11 mouse cellular contexts compared by ENCODE assay signal in the genomic region with DNA sequence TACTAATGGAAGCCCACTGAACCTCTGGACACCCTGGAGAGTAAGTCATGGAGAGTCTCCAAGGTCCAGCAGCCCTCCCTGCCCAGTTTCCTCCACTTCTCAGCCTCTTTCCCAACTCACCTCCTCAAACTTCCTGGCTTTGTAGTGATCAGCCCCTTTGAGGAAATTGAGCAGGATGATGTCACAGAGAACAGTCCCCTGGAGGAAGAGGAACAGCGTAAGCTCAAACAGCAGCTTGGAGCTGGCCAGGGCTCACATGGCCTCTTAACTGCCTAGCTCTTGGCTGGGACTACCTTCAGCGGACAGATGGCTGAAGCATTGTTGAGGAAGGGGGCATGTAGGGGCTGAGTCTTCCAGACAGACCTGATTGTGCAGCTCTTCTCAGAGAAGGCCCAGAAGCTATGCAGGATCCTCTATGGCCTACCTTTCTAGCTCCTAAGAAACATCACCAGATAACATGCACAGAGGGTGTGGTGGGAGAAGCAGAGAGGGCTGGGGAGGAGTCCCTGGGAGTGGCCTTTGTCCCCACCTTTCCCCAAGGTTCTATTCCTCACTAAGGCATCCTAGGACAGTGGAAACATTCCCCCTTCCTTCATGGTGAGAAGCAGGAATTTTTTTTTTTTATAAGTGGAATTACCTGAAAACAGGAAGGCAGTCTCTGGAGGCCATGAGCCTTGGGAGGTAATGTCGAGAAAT. TPM values are rescaled to one million over a fixed set of nuclear protein-coding genes. Genes with fewer than 3 reads are reported as not detected.
DNase-seq lines count a peak whose midpoint lies in the region; ATAC-seq lines count a peak whose summit lies in the region.
"Had no signal": no experiment of that assay in that cellular context is flagged by ENCODE, and none has a peak within 500 bp of the region (broad histone marks: within the 10 kb centered on the region; RNA-seq: fewer than 3 reads in every experiment).

No protein-coding gene starts in this region.

- H3K36me3 ChIP-seq in heart, embryonic 11.5 days (ENCODE audit: control insufficient read depth, insufficient read depth, low read length): no peaks in the 10 kb centered on the region
- no peaks in the 10 kb centered on the region for H3K36me3 ChIP-seq in heart, embryonic 10.5 days
- H3K36me3 ChIP-seq in kidney, embryonic 15.5 days: no peaks in the 10 kb centered on the region
- H3K36me3 ChIP-seq: limb, embryonic 12.5 days had no signal

- no peak overlapping the region for H3K4me2 ChIP-seq in heart, embryonic 11.5 days
- no peak overlapping the region for H3K4me2 ChIP-seq in kidney, embryonic 15.5 days
- H3K4me2 ChIP-seq: limb, embryonic 12.5 days had no signal

- H3K27me3 ChIP-seq in heart, embryonic 11.5 days (ENCODE audit: control insufficient read depth, insufficient read depth, low read length): no peaks in the 10 kb centered on the region
- no peaks in the 10 kb centered on the region for H3K27me3 ChIP-seq in heart, embryonic 10.5 days (ENCODE audit: insufficient read depth, poor library complexity, severe bottlenecking)
- H3K27me3 ChIP-seq in kidney, embryonic 15.5 days: no peaks in the 10 kb centered on the region
- H3K27me3 ChIP-seq: limb, embryonic 12.5 days had no signal

- no peaks in the 10 kb centered on the region for H3K9me3 ChIP-seq in heart, embryonic 11.5 days (replicated peaks; ENCODE audit: control insufficient read depth, low read length)
- no peaks in the 10 kb centered on the region for H3K9me3 ChIP-seq in heart, embryonic 10.5 days
- no peaks in the 10 kb centered on the region for H3K9me3 ChIP-seq in kidney, embryonic 15.5 days (replicated peaks)
- H3K9me3 ChIP-seq: limb, embryonic 12.5 days had no signal

- DNase-seq in heart, adult 11 months: peak; percentile 97
- DNase-seq in heart, embryonic 10.5 days (ENCODE audit: low spot score): no peak
- peak; percentile 20 for DNase-seq in lung, postnatal 10 days
- no peak for DNase-seq in frontal cortex, postnatal 14 days (ENCODE audit: low spot score in 2 of 2)
- no peak for DNase-seq in B cell, adult 2 months
- DNase-seq in frontal cortex, adult 2 months (ENCODE audit: extremely low spot score in 1 of 2, low spot score in 1 of 2): no peak

- 57% methylated on average over 3 of the region's 3 CpGs for WGBS in heart, embryonic 11.5 days (ENCODE audit: insufficient replicate concordance)
- WGBS in heart, embryonic 10.5 days: 68% methylated on average over 3 of the region's 3 CpGs
- 69% methylated on average over 3 of the region's 3 CpGs for WGBS in kidney, embryonic 15.5 days

- peaks cover 6% of the 10 kb centered on the region; the same call in 1 of the 2 replicates for H3K4me1 ChIP-seq in heart, embryonic 11.5 days (ENCODE audit: control insufficient read depth, insufficient read depth, low read length)
- peaks cover 24% of the 10 kb centered on the region for H3K4me1 ChIP-seq in heart, embryonic 10.5 days
- H3K4me1 ChIP-seq in kidney, embryonic 15.5 days: no peaks in the 10 kb centered on the region
- H3K4me1 ChIP-seq: limb, embryonic 12.5 days had no signal

- no peak overlapping the region for H3K27ac ChIP-seq in heart, embryonic 11.5 days (ENCODE audit: low read depth, low read length)
- H3K27ac ChIP-seq in heart, embryonic 10.5 days: peak overlapping the region; percentile 29; the same call in 1 of the 2 replicates
- H3K27ac ChIP-seq in kidney, embryonic 15.5 days: peak overlapping the region; percentile 66
- H3K27ac ChIP-seq: limb, embryonic 12.5 days had no signal

- no peak for ATAC-seq in heart, embryonic 11.5 days (replicated peaks; ENCODE audit: insufficient number of reproducible peaks, low FRiP score, low TSS enrichment)
- ATAC-seq in kidney, embryonic 15.5 days (replicated peaks; ENCODE audit: low FRiP score): no peak; the same call in 1 of the 2 replicates

- H3K4me3 ChIP-seq in heart, embryonic 11.5 days (ENCODE audit: low read depth, low read length): no peak overlapping the region
- H3K4me3 ChIP-seq in heart, embryonic 10.5 days: no peak overlapping the region
- H3K4me3 ChIP-seq in kidney, embryonic 15.5 days (replicated peaks): no peak overlapping the region
- H3K4me3 ChIP-seq: limb, embryonic 12.5 days had no signal

- H3K9ac ChIP-seq in heart, embryonic 11.5 days (ENCODE audit: low read depth, low read length): no peak overlapping the region
- no peak overlapping the region for H3K9ac ChIP-seq in kidney, embryonic 15.5 days
- H3K9ac ChIP-seq: limb, embryonic 12.5 days had no signal

RNA-seq across cellular contexts. Expression of gene Prg3, which starts 11.6 kb away (rescaled TPM):
- 0.24 and 0.37 TPM in 2 replicates for polyA plus RNA-seq in heart, embryonic 11.5 days (2014; fragmentation: Nextera tagmentation; extraction: Ambion mirVana)
- polyA plus RNA-seq in heart, embryonic 10.5 days (2016; fragmentation: Nextera tagmentation; extraction: Ambion mirVana): 0.31 TPM in 1 of 2 replicates, not detected in the other
- polyA plus RNA-seq in kidney, embryonic 15.5 days (2015; fragmentation: Nextera tagmentation; extraction: Ambion mirVana): not detected in 2 replicates
- polyA plus RNA-seq in frontal cortex, adult 2 months (2012; rRNA removed): not detected in 2 replicates
- polyA plus RNA-seq: brain, embryonic 14.5 days; cortical plate, adult 2 months; limb, embryonic 12.5 days had no signal

RNA-seq across cellular contexts. Expression of gene Prg2, which starts 19.4 kb away (rescaled TPM):
- polyA plus RNA-seq in heart, embryonic 11.5 days (2014; fragmentation: Nextera tagmentation; extraction: Ambion mirVana): 0.73 and 1.1 TPM in 2 replicates
- polyA plus RNA-seq in heart, embryonic 10.5 days (2016; fragmentation: Nextera tagmentation; extraction: Ambion mirVana): 0.64 TPM in 1 of 2 replicates, not detected in the other
- 0.27 and 0.77 TPM in 2 replicates for polyA plus RNA-seq in kidney, embryonic 15.5 days (2015; fragmentation: Nextera tagmentation; extraction: Ambion mirVana)
- 0.13 TPM in 1 of 2 replicates, not detected in the other for polyA plus RNA-seq in frontal cortex, adult 2 months (2012; rRNA removed)
- polyA plus RNA-seq: cortical plate, adult 2 months had no signal

RNA-seq across cellular contexts. Expression of gene Ssrp1, which starts 37.4 kb away (rescaled TPM):
- polyA plus RNA-seq in heart, embryonic 11.5 days (2014; fragmentation: Nextera tagmentation; extraction: Ambion mirVana): 180 and 194 TPM in 2 replicates
- polyA plus RNA-seq in heart, embryonic 10.5 days (2016; fragmentation: Nextera tagmentation; extraction: Ambion mirVana): 223 and 273 TPM in 2 replicates
- 299 and 307 TPM in 2 replicates for polyA plus RNA-seq in kidney, embryonic 15.5 days (2015; fragmentation: Nextera tagmentation; extraction: Ambion mirVana)
- 105 and 124 TPM in 2 replicates for polyA plus RNA-seq in frontal cortex, adult 2 months (2012; rRNA removed)

RNA-seq across cellular contexts. Expression of gene P2rx3, which starts 37.6 kb away (rescaled TPM):
- 0.44 and 0.77 TPM in 2 replicates for polyA plus RNA-seq in heart, embryonic 11.5 days (2014; fragmentation: Nextera tagmentation; extraction: Ambion mirVana)
- 1.1 and 1.6 TPM in 2 replicates for polyA plus RNA-seq in heart, embryonic 10.5 days (2016; fragmentation: Nextera tagmentation; extraction: Ambion mirVana)
- 0.90 and 1.3 TPM in 2 replicates for polyA plus RNA-seq in kidney, embryonic 15.5 days (2015; fragmentation: Nextera tagmentation; extraction: Ambion mirVana)
- polyA plus RNA-seq in frontal cortex, adult 2 months (2012; rRNA removed): 1.8 and 2.1 TPM in 2 replicates

RNA-seq across cellular contexts. Expression of gene Tnks1bp1, which starts 48.2 kb away (rescaled TPM):
- polyA plus RNA-seq in heart, embryonic 11.5 days (2014; fragmentation: Nextera tagmentation; extraction: Ambion mirVana): 7.0 TPM in 2 replicates
- 24.7 and 25.9 TPM in 2 replicates for polyA plus RNA-seq in heart, embryonic 10.5 days (2016; fragmentation: Nextera tagmentation; extraction: Ambion mirVana)
- polyA plus RNA-seq in kidney, embryonic 15.5 days (2015; fragmentation: Nextera tagmentation; extraction: Ambion mirVana): 29.2 and 39.2 TPM in 2 replicates
- 46.5 and 48.1 TPM in 2 replicates for polyA plus RNA-seq in frontal cortex, adult 2 months (2012; rRNA removed)

Comparison
In these comparisons a context has a peak if more than half of its experiments do, and no peak if none do; other contexts are left out.
1. DNase-seq: peak in heart, adult 11 months (single experiment) and lung, postnatal 10 days (single experiment); none in heart, embryonic 10.5 days (single experiment), frontal cortex, postnatal 14 days (0 of 2), B cell, adult 2 months (0 of 2) and frontal cortex, adult 2 months (0 of 2).